Mouse (Mus musculus): ENCODE results near the gene Fcgr3. TPM values are rescaled to one million over a fixed set of nuclear protein-coding genes. Genes with fewer than 3 reads are reported as not detected.

Fcgr3 gene
- polyA plus RNA-seq, 1 experiment, result not detected

DNA sequence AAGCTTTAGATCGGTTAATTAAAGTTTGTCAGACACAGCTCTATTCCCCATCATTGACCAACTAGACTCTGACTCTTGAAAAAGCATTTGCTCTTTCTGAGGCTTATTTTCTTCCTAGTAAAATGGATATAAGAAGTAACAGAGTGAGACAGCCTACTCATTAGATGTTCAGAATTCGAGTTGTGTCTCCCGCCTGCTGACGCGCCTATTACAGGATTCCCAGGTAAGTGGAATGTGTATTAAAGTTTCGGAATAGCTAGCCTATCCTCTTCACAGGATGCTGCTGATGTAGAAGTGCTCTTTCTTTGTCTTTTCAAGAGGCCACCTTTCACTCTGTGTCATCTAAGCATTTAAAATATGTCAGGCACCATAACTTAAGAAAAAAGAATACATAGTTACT is 25.6 kb downstream of the Fcgr3 start:
- no peaks in the 10 kb centered on the region for H3K36me3 ChIP-seq (ENCODE audit: control insufficient read depth)
- peak overlapping the region; percentile 92 for H3K4me3 ChIP-seq (replicated peaks)
- H3K9me3 ChIP-seq (ENCODE audit: control insufficient read depth, low read length), result peaks cover 3% of the 10 kb centered on the region; the same call in 1 of the 2 replicates
- no peak for TF ChIP-seq TAL1 (IDR thresholded peaks at IDR 0.05; ENCODE audit: low read length)
- TF ChIP-seq GATA1 (IDR thresholded peaks at IDR 0.05; ENCODE audit: low read length), result no peak
- H3K4me1 ChIP-seq (ENCODE audit: control insufficient read depth), result peaks cover 34% of the 10 kb centered on the region
- H3K27me3 ChIP-seq (ENCODE audit: control insufficient read depth), result peaks cover 18% of the 10 kb centered on the region

DNA sequence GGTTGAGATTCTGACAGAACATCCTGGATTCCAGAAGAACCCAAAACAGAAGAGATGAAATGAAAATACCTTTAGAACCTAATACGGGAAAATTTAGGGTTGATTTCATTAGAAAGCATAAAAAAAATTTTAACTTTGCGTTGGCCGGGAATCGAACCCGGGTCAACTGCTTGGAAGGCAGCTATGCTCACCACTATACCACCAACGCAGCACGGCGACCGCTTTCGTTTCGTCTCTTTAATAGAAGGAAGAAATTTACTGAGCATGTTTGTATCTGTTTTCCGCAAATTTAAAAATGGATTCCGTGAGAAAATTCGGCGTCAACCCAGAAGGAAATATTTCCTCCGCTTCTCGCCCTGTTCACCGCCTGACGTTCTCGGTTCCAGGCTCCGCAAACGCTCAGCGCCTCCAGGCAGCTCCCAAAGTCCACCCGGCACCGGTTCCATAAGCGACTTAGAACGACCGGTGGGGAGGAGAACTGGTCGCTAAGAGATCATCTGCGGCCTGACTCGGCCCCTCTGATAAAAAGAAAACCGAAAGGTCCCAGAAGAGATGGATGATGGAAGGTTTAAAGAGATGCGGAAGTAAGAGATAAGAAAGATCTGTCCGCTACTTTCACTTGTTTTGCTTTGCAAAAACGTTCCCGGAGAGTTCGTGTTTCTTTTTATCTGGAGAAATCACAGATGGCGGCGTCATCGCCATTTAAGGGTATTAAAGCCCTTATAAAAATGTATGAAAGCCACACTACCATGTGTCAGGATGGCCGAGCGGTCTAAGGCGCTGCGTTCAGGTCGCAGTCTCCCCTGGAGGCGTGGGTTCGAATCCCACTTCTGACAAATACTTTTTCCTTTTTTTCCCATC is 26.6 kb downstream of the Fcgr3 start:
- no peaks in the 10 kb centered on the region for H3K9me3 ChIP-seq (ENCODE audit: control insufficient read depth, low read length)
- H3K4me1 ChIP-seq (ENCODE audit: control insufficient read depth), result peaks cover 40% of the 10 kb centered on the region
- H3K4me3 ChIP-seq (replicated peaks), result peak overlapping the region; percentile 92
- no peaks in the 10 kb centered on the region for H3K36me3 ChIP-seq (ENCODE audit: control insufficient read depth)
- no peak for TF ChIP-seq TAL1 (IDR thresholded peaks at IDR 0.05; ENCODE audit: low read length)
- no peak for TF ChIP-seq GATA1 (IDR thresholded peaks at IDR 0.05; ENCODE audit: low read length)
- H3K27me3 ChIP-seq (ENCODE audit: control insufficient read depth), result peaks cover 24% of the 10 kb centered on the region

DNA sequence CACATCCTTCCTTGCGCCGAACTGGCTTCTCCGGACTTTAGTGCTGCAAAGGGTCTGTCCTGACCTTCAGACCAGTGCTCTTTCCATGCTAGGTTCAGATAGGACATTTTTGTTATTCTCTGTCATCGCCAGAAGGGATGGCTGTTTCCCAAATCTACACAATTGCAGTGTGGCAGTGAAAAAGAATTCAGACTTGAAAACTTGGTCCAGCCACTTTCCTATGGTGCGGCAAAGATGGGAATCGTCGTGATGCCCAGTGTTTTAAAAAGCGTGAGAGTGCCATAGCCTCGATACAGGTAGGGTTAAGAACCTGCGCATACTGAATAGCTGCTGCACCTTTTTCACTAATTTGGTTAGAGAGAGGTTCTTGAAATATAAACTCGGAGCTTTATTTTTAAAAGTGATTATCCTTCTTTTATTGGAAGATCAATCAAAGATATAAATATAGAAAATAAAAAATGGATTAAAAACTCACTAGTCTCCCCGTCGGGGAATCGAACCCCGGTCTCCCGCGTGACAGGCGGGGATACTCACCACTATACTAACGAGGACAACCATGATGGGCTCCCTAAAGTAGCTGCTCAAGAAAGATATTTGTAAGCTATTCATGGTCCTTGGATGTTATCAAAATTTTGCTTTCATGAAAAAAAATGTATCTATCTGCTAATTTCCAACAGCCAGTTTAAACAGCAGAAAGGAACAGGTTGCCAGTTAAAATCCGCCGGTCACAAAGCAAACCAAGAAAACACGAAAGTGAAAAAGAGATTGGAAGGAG is 28.0 kb downstream of the Fcgr3 start:
- no peak for TF ChIP-seq TAL1 (IDR thresholded peaks at IDR 0.05; ENCODE audit: low read length)
- TF ChIP-seq GATA1 (IDR thresholded peaks at IDR 0.05; ENCODE audit: low read length), result no peak
- Histone ChIP-seq H3K4me3 (replicated peaks) (peak overlapping the region; percentile 92), H3K27me3 (ENCODE audit: control insufficient read depth) (peaks cover 29% of the 10 kb centered on the region), H3K4me1 (ENCODE audit: control insufficient read depth) (peaks cover 54% of the 10 kb centered on the region), H3K36me3 (ENCODE audit: control insufficient read depth) (no peaks in the 10 kb centered on the region), H3K9me3 (ENCODE audit: control insufficient read depth, low read length) (no peaks in the 10 kb centered on the region)

DNA sequence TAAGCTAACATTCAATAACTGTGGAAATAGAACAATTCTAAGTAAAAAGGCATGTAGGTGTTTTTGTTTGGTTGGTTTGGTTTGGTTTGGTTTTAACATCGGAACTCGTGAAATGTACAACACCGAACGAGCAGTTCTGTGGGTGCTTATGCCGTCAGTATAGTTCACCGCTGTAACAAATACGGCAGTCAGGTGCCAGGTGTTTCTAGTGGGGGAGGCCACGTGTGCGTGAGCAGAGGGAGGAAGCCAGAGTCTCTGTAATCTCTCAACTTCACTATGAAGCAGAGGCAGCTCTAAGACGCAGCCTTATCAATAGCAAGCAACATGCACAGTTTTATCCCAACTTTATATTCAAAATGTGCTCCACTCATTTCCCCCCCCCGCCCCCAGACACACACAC is 29.1 kb downstream of the Fcgr3 start:
- Histone ChIP-seq H3K4me3 (replicated peaks) (no peak overlapping the region), H3K9me3 (ENCODE audit: control insufficient read depth, low read length) (no peaks in the 10 kb centered on the region), H3K36me3 (ENCODE audit: control insufficient read depth) (no peaks in the 10 kb centered on the region), H3K27me3 (ENCODE audit: control insufficient read depth) (peaks cover 33% of the 10 kb centered on the region), H3K4me1 (ENCODE audit: control insufficient read depth) (peaks cover 60% of the 10 kb centered on the region)
- no peak for TF ChIP-seq GATA1 (IDR thresholded peaks at IDR 0.05; ENCODE audit: low read length)
- TF ChIP-seq TAL1 (IDR thresholded peaks at IDR 0.05; ENCODE audit: low read length), result no peak

DNA sequence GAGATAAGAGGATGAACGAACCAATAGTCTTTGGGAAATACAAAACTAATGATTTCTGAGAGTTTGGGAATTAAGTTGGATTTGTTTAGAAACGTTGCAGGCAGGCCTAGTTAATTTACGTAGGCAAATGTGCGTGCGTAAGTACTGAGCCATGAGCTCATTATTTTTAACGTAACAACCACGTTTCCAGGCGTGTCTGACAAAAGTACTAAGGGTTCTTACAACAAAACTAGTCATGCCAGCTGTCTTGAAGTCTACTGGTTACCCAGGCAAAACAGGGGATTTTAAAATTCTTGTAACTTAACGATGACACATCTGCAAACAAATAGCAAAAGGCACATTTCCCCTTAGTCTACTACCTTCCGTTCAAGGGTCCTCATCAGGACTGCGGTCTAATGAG is 30.5 kb downstream of the Fcgr3 start:
- Histone ChIP-seq H3K4me1 (ENCODE audit: control insufficient read depth) (peaks cover 61% of the 10 kb centered on the region), H3K36me3 (ENCODE audit: control insufficient read depth) (no peaks in the 10 kb centered on the region), H3K9me3 (ENCODE audit: control insufficient read depth, low read length) (no peaks in the 10 kb centered on the region), H3K4me3 (replicated peaks) (peak overlapping the region; percentile 69), H3K27me3 (ENCODE audit: control insufficient read depth) (peaks cover 37% of the 10 kb centered on the region)
- no peak for TF ChIP-seq GATA1 (IDR thresholded peaks at IDR 0.05; ENCODE audit: low read length)
- no peak for TF ChIP-seq TAL1 (IDR thresholded peaks at IDR 0.05; ENCODE audit: low read length)

DNA sequence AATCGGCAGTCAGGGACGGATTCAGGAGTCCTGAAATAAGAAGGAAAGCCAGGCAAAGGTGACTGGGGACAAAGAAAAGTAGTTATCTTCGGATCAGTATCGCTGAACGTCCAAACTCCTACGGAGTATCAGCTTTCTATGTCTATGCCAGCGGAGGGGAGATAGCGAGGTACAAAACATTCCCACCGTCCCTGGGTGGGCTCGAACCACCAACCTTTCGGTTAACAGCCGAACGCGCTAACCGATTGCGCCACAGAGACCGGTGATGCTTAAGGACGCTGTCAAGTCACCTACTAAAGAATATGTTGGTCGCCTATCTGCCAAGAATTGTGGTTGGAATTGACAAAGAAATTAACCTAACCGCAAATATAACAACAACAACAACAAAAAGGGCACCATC is 31.0 kb downstream of the Fcgr3 start:
- no peaks in the 10 kb centered on the region for H3K9me3 ChIP-seq (ENCODE audit: control insufficient read depth, low read length)
- H3K27me3 ChIP-seq (ENCODE audit: control insufficient read depth), result peaks cover 37% of the 10 kb centered on the region
- TF ChIP-seq TAL1 (IDR thresholded peaks at IDR 0.05; ENCODE audit: low read length) (no peak), GATA1 (IDR thresholded peaks at IDR 0.05; ENCODE audit: low read length) (peak; percentile 8; the same call in 1 of the 2 replicates)
- H3K4me3 ChIP-seq (replicated peaks), result peak overlapping the region; percentile 69
- peaks cover 59% of the 10 kb centered on the region for H3K4me1 ChIP-seq (ENCODE audit: control insufficient read depth)
- no peaks in the 10 kb centered on the region for H3K36me3 ChIP-seq (ENCODE audit: control insufficient read depth)

DNA sequence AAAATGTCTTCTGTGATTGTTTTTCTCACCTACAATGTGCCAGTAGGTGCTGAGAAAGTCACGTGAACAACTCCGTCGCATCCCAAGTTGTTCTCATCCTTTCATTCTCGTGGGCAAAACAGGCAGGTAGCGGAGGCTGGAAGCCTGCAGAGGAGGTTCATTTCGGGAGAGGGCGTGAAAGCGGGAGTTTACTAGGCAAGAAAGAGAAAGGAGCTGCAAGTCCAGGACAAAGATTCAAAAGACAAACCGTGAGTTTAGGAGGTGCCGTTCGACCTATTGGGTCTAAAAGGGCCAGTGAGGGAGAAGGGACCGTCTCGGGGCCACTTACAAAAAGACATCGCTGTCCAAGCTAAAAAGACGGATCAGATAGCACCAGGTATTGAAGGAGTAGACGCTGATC is 31.5 kb downstream of the Fcgr3 start:
- TF ChIP-seq GATA1 (IDR thresholded peaks at IDR 0.05; ENCODE audit: low read length) (no peak), TAL1 (IDR thresholded peaks at IDR 0.05; ENCODE audit: low read length) (no peak)
- Histone ChIP-seq H3K4me3 (replicated peaks) (peak overlapping the region; percentile 69), H3K4me1 (ENCODE audit: control insufficient read depth) (peaks cover 58% of the 10 kb centered on the region), H3K27me3 (ENCODE audit: control insufficient read depth) (peaks cover 37% of the 10 kb centered on the region), H3K9me3 (ENCODE audit: control insufficient read depth, low read length) (no peaks in the 10 kb centered on the region), H3K36me3 (ENCODE audit: control insufficient read depth) (no peaks in the 10 kb centered on the region)

DNA sequence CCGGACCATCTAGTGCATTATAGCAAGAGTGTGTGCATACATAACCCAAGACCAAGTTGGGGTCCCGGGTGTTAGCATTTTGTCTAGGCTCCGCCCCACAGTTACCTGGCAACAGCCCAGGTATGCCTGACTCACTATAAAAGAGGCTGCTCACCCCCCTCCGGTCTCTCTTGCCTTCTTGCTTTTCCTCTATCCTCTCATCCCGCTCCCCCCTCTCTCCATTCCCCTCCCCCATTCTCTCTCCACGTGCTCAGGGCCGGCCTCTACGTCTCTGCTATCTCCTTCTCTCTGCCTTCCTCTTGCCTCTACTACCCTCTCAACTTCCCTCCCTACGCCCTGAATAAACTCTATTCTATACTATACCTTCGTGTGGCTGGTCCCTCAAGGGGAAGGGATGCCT is 32.0 kb downstream of the Fcgr3 start:
- Histone ChIP-seq H3K27me3 (ENCODE audit: control insufficient read depth) (peaks cover 37% of the 10 kb centered on the region), H3K9me3 (ENCODE audit: control insufficient read depth, low read length) (no peaks in the 10 kb centered on the region), H3K4me1 (ENCODE audit: control insufficient read depth) (peaks cover 56% of the 10 kb centered on the region), H3K36me3 (ENCODE audit: control insufficient read depth) (no peaks in the 10 kb centered on the region), H3K4me3 (replicated peaks) (peak overlapping the region; percentile 69)
- TF ChIP-seq GATA1 (IDR thresholded peaks at IDR 0.05; ENCODE audit: low read length), result no peak
- TF ChIP-seq TAL1 (IDR thresholded peaks at IDR 0.05; ENCODE audit: low read length), result no peak

DNA sequence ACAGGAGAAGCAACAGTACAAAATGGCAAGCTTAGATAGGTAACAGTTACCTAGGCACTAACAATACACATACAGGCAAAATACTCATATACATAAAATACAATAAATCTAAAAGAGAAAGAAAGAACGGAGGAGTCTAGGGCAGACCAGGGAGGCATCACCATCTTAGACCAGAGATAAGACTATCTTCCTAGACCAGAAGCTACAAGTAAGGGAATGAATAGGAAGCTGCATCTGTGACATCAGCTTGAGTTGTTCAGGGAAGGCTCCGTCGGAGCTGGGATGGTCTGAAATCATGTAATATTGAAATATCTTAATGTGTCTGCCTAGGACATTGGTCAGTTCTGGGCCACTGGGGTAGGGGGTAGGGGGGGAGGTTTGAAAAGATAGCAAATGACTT is 33.0 kb downstream of the Fcgr3 start:
- Histone ChIP-seq H3K36me3 (ENCODE audit: control insufficient read depth) (no peaks in the 10 kb centered on the region), H3K4me3 (replicated peaks) (no peak overlapping the region), H3K9me3 (ENCODE audit: control insufficient read depth, low read length) (no peaks in the 10 kb centered on the region), H3K27me3 (ENCODE audit: control insufficient read depth) (peaks cover 37% of the 10 kb centered on the region), H3K4me1 (ENCODE audit: control insufficient read depth) (peaks cover 54% of the 10 kb centered on the region)
- TF ChIP-seq TAL1 (IDR thresholded peaks at IDR 0.05; ENCODE audit: low read length) (no peak), GATA1 (IDR thresholded peaks at IDR 0.05; ENCODE audit: low read length) (no peak)

All from erythroblast, embryonic 14.5 days (primary cell).